Mouse (Mus musculus) embryo, embryonic 9.5 days (tissue): Measurements from ENCODE around the gene Krt87.

Experiments used
- DNase-seq: peaks from one replicate; pipeline ENCODE4 v3.0.0-alpha.2; 2017; ENCODE audit errors: extremely low spot score

The Krt87 gene

GRCm38 (mm10) chr15:101418950-101419349 lies 19.7 kb downstream of the Krt87 start:
- DNase-seq: no peak

- no peak for DNase-seq
Measured at GRCm38 (mm10) chr15:101414807-101415565, 23.6 kb downstream of the Krt87 start.

GRCm38 (mm10) chr15:101413916-101414635 lies 24.5 kb downstream of the Krt87 start:
- peak; percentile 34 for DNase-seq

GRCm38 (mm10) chr15:101412188-101412587 lies 26.4 kb downstream of the Krt87 start:
- DNase-seq: no peak

- DNase-seq: no peak
Measured at GRCm38 (mm10) chr15:101410775-101411174, 27.8 kb downstream of the Krt87 start, which contains the start of gene Krt7. TSS of gene Krt7 (plus strand) at chr15:101411043.

GRCm38 (mm10) chr15:101398269-101398668 lies 40.3 kb downstream of the Krt87 start:
- DNase-seq: no peak

- DNase-seq: no peak
Measured at GRCm38 (mm10) chr15:101397683-101398082, 40.9 kb downstream of the Krt87 start.

GRCm38 (mm10) chr15:101396921-101397320 lies 41.7 kb downstream of the Krt87 start:
- no peak for DNase-seq

GRCm38 (mm10) chr15:101396466-101396865 lies 42.1 kb downstream of the Krt87 start:
- DNase-seq: no peak

GRCm38 (mm10) chr15:101394908-101395307 lies 43.7 kb downstream of the Krt87 start:
- DNase-seq: no peak

GRCm38 (mm10) chr15:101392251-101392650 lies 46.4 kb downstream of the Krt87 start:
- DNase-seq: no peak

- no peak for DNase-seq
Measured at GRCm38 (mm10) chr15:101390203-101390602, 48.4 kb downstream of the Krt87 start.

- DNase-seq: no peak
Measured at GRCm38 (mm10) chr15:101388034-101388541, 50.5 kb downstream of the Krt87 start.

- no peak for DNase-seq
Measured at GRCm38 (mm10) chr15:101387176-101387575, 51.4 kb downstream of the Krt87 start.

- no peak for DNase-seq
Measured at GRCm38 (mm10) chr15:101385064-101385463, 53.5 kb downstream of the Krt87 start.

GRCm38 (mm10) chr15:101384610-101385009 lies 54.0 kb downstream of the Krt87 start:
- no peak for DNase-seq

GRCm38 (mm10) chr15:101382811-101383210 lies 55.8 kb downstream of the Krt87 start:
- no peak for DNase-seq

- DNase-seq: no peak
Measured at GRCm38 (mm10) chr15:101381758-101382157, 56.8 kb downstream of the Krt87 start.
